11 mouse cellular contexts compared by ENCODE assay signal in genomic region chr3:121720801-121721690, GRCm38 (mm10). TPM values are rescaled to one million over a fixed set of nuclear protein-coding genes. Genes with fewer than 3 reads are reported as not detected.
DNase-seq lines count a peak whose midpoint lies in the region; ATAC-seq and TF ChIP-seq lines count a peak whose summit lies in the region.
"Had no signal": no experiment of that assay in that cellular context is flagged by ENCODE, and none has a peak within 500 bp of the region (broad histone marks: within the 10 kb centered on the region; RNA-seq: fewer than 3 reads in every experiment).

No protein-coding gene starts in this region.

- 0 out of 2 replicates have a peak overlapping the region, but pooled peaks have one; percentile 5 for H3K4me2 ChIP-seq in kidney, embryonic 16.5 days (replicated peaks; ENCODE audit: low read depth, low read length)
- peak overlapping the region; percentile 16 for H3K4me2 ChIP-seq in midbrain, embryonic 14.5 days (ENCODE audit: low read length)

- TF ChIP-seq POLR2A in brain, embryonic 14.5 days (IDR thresholded peaks at IDR 0.05; ENCODE audit: borderline replicate concordance, extremely low read depth, insufficient read depth, insufficient read length, poor library complexity, severe bottlenecking) = no peak

- H3K27me3 ChIP-seq in kidney, embryonic 16.5 days (ENCODE audit: insufficient read depth, low read length) = no peaks in the 10 kb centered on the region
- 0 out of 2 replicates have a peak, but pooled peaks cover 4% of the 10 kb centered on the region for H3K27me3 ChIP-seq in midbrain, embryonic 14.5 days (ENCODE audit: control insufficient read depth, insufficient read depth, low read length)

- H3K4me3 ChIP-seq in kidney, embryonic 16.5 days (ENCODE audit: low read length) = no peak overlapping the region
- no peak overlapping the region for H3K4me3 ChIP-seq in ES-E14 (ENCODE audit: insufficient read depth in 1 of 2, low read depth in 1 of 2, low read length in 2 of 2, poor library complexity in 1 of 2, severe bottlenecking in 1 of 2)
- H3K4me3 ChIP-seq in midbrain, embryonic 14.5 days (replicated peaks; ENCODE audit: low read depth, low read length) = no peak overlapping the region

- H3K9ac ChIP-seq in kidney, embryonic 16.5 days (replicated peaks; ENCODE audit: low read length) = peak overlapping the region; percentile 31; the same call in 1 of the 2 replicates
- H3K9ac ChIP-seq in ES-E14 (ENCODE audit: insufficient read depth, low read depth, low read length, poor library complexity, severe bottlenecking) = no peak overlapping the region
- no peak overlapping the region for H3K9ac ChIP-seq in midbrain, embryonic 14.5 days (replicated peaks; ENCODE audit: low read length)

- DNase-seq in kidney, adult 11 months = no peak
- no peak for DNase-seq in ES-E14 (ENCODE audit: low read depth, low spot score)
- DNase-seq in brain, embryonic 14.5 days (ENCODE audit: low read depth) = peak; percentile 78
- DNase-seq in midbrain, embryonic 14.5 days = peak; percentile 61
- no peak for DNase-seq in adrenal gland, postnatal 14 days
- DNase-seq in left cerebral cortex, postnatal 4 days = no peak
- DNase-seq: adrenal gland, adult 8-10 months had no signal

- in situ Hi-C loops in ES-E14 (cut with MboI; ENCODE audit: low sequenced_read_pairs in 2 of 2, unreplicated experiment in 2 of 2) = loop anchor here in 1 of 2 experiments (10.0 kb wide), 1 partner anchor 166 kb away; no protein-coding TSS in a partner anchor

- H3K36me3 ChIP-seq in kidney, embryonic 16.5 days (ENCODE audit: insufficient read depth, low read length) = no peaks in the 10 kb centered on the region
- H3K36me3 ChIP-seq in ES-E14 (ENCODE audit: control insufficient read depth, insufficient read depth, low read length, poor library complexity, severe bottlenecking) = no peaks in the 10 kb centered on the region
- no peaks in the 10 kb centered on the region for H3K36me3 ChIP-seq in midbrain, embryonic 14.5 days (ENCODE audit: control insufficient read depth, insufficient read depth, low read length)

- H3K4me1 ChIP-seq in kidney, embryonic 16.5 days (ENCODE audit: insufficient read depth, low read length) = peaks cover 24% of the 10 kb centered on the region
- H3K4me1 ChIP-seq in ES-E14 (ENCODE audit: control insufficient read depth in 2 of 2, insufficient read depth in 2 of 2, low read length in 2 of 2, poor library complexity in 1 of 2) = peaks cover 0 to 7% of the 10 kb centered on the region in 2 experiments; a peak in 1 of 4 replicates
- H3K4me1 ChIP-seq in midbrain, embryonic 14.5 days (ENCODE audit: control insufficient read depth, insufficient read depth, low read length) = peaks cover 15% of the 10 kb centered on the region

- ATAC-seq in kidney, embryonic 16.5 days (ENCODE audit: low FRiP score, low TSS enrichment) = no peak
- ATAC-seq in midbrain, embryonic 14.5 days (ENCODE audit: low FRiP score, low TSS enrichment) = 0 out of 2 replicates have a peak, but pooled peaks have one; percentile 6

- H3K9me3 ChIP-seq in kidney, embryonic 16.5 days (ENCODE audit: low read length) = no peaks in the 10 kb centered on the region
- H3K9me3 ChIP-seq in ES-E14 (ENCODE audit: control insufficient read depth, insufficient read depth, low read depth, low read length) = no peaks in the 10 kb centered on the region
- H3K9me3 ChIP-seq in midbrain, embryonic 14.5 days (ENCODE audit: control insufficient read depth, low read length) = no peaks in the 10 kb centered on the region

- intact Hi-C loops in left cerebral cortex, postnatal 4 days (cut with DNase I) = loop anchor here (5.0 kb wide), 1 partner anchor 84 kb away; no protein-coding TSS in a partner anchor

- no peak for TF ChIP-seq CTCF in brain, embryonic 14.5 days (IDR thresholded peaks at IDR 0.05; ENCODE audit: borderline replicate concordance, extremely low read depth, insufficient read depth, insufficient read length)

- H3K27ac ChIP-seq in kidney, embryonic 16.5 days (ENCODE audit: low read length) = 0 out of 2 replicates have a peak overlapping the region, but pooled peaks have one; percentile 7
- no peak overlapping the region for H3K27ac ChIP-seq in ES-E14 (ENCODE audit: insufficient read depth, low read depth, low read length, poor library complexity, severe bottlenecking)
- 0 out of 2 replicates have a peak overlapping the region, but pooled peaks have one; percentile 21 for H3K27ac ChIP-seq in midbrain, embryonic 14.5 days (replicated peaks; ENCODE audit: low read depth, low read length)

- 42% methylated on average over 14 of the region's 14 CpGs for WGBS in kidney, embryonic 16.5 days
- WGBS in midbrain, embryonic 14.5 days = 40% methylated on average over 14 of the region's 14 CpGs

TF ChIP-seq in ES-E14, 5 proteins besides CTCF, POLR2A, EP300 and RAD21:
- no peak for TF ChIP-seq CHD2 (IDR thresholded peaks at IDR 0.05; ENCODE audit: low read depth, low read length)
- no peak for TF ChIP-seq ZNF384 (IDR thresholded peaks at IDR 0.05; ENCODE audit: low read depth, low read length)
- no peak for TF ChIP-seq ZC3H11A (IDR thresholded peaks at IDR 0.05; ENCODE audit: borderline replicate concordance, low read depth, low read length)
- peak; percentile 84 for TF ChIP-seq MAFK (IDR thresholded peaks at IDR 0.05; ENCODE audit: insufficient read depth, low read depth, low read length)

RNA-seq across cellular contexts. Expression of gene F3, which starts 2.3 kb away (rescaled TPM):
- 18.8 and 20.0 TPM in 2 replicates for polyA plus RNA-seq in kidney, embryonic 16.5 days (2015; fragmentation: Nextera tagmentation; extraction: Ambion mirVana)
- total RNA-seq in ES-E14 (2012; rRNA removed) = 28.4 and 57.8 TPM in 2 replicates
- 6.5 and 7.5 TPM in 2 replicates for polyA plus RNA-seq in brain, embryonic 14.5 days (2012; rRNA removed)
- polyA plus RNA-seq in midbrain, embryonic 14.5 days (2014; fragmentation: Nextera tagmentation; extraction: Ambion mirVana) = 6.9 and 7.2 TPM in 2 replicates
- total RNA-seq in adrenal gland, postnatal 14 days (2021) = 17.2 and 27.3 TPM in 2 replicates
- 10 to 100 TPM; 15.2 to 16.6 TPM for total RNA-seq in left cerebral cortex, postnatal 4 days (2021)

RNA-seq across cellular contexts. Expression of gene 4930432M17Rik, which starts 50.5 kb away (rescaled TPM):
- polyA plus RNA-seq in kidney, embryonic 16.5 days (2015; fragmentation: Nextera tagmentation; extraction: Ambion mirVana) = not detected in 2 replicates
- not detected in 2 replicates for total RNA-seq in ES-E14 (2012; rRNA removed)
- not detected in 2 replicates for polyA plus RNA-seq in brain, embryonic 14.5 days (2012; rRNA removed)
- polyA plus RNA-seq in midbrain, embryonic 14.5 days (2014; fragmentation: Nextera tagmentation; extraction: Ambion mirVana) = not detected in 2 replicates
- not detected in 2 replicates for total RNA-seq in adrenal gland, postnatal 14 days (2021)
- total RNA-seq in left cerebral cortex, postnatal 4 days (2021) = not detected
- total RNA-seq: adrenal gland, adult 8-10 months; heart, postnatal 25 days; left cerebral cortex, postnatal 10 days; neutrophil, adult 5-6 weeks had no signal

Comparison
In these comparisons a context has a peak if more than half of its experiments do, and no peak if none do; other contexts are left out.
1. DNase-seq: peak in brain, embryonic 14.5 days (single experiment) and midbrain, embryonic 14.5 days (single experiment); none in kidney, adult 11 months (single experiment), ES-E14 (single experiment), adrenal gland, postnatal 14 days (single experiment) and left cerebral cortex, postnatal 4 days (single experiment).